Mouse (Mus musculus) left cerebral cortex, postnatal 25 days (tissue): ENCODE data around the gene Scamp2. TPM values are rescaled to one million over a fixed set of nuclear protein-coding genes. Genes with fewer than 3 reads are reported as not detected.

Experiments used
- DNase-seq, 2 experiments: peaks; one replicate each; pipeline ENCODE4 v3.0.0; 2022; ENCODE audit warnings: low spot score in 2 of 2, mixed read lengths in 1 of 2
- intact Hi-C: fragments of 180-260 bp; cut with DNase I; formaldehyde crosslinking; loops from one replicate; pipeline ENCODE4 v1.15.1; 2025
- total RNA-seq, 2 experiments: library from RNA; stranded (reverse); gene quantifications; 2 replicates each; pipeline ENCODE4 v1.2.3; 2021

Scamp2 gene
- total RNA-seq, 2 experiments from 2014 or later = 22.5 to 25.6 TPM

DNA sequence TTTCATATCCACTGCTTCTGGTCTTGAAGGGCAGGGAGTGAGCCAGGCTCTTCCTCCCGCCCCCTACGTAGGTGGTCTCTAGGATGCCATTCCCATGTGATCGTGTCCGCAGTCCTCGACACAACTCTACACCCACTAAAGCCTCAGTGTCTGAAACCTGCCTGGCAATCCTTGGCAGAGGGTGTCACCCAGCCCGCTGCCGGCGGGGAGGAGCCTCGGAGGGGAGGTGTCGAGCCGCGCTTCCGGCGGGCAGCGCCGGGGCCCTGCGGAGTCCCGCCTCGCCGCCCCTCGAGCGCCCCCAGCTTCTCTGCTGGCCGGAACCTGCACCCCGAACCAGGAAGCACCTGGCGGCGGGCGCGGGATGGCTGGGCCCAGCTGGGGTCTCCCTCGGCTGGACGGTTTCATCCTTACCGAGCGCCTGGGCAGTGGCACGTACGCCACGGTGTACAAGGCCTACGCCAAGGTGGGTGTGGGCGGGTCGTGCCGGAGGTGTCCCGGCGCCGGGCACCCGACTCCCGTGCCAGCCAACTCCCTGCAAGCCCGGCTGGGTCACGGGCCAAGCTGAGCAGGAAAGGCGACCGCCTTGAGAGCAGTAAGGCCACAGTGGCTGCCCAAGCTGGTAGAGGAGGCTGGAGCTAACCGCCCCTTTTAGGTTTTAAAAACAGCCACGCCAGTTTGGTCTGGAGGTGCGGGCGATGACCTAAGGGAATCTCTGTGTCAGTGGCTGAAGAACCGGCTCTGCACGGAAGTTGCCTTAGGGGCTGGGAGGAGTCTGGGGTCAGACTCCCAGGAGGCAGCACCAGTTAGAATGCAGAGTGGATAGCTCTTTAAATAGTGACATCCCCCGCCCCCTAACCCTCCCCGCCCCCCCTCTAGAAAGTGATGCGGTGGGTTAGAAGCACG, 28.7 kb downstream of the Scamp2 start, which contains the start of gene Ulk3:
TSS of gene Ulk3 (plus strand) at position 229 of the 903 bp plus-strand sequence.
- intact Hi-C loops = loop anchor here (2.0 kb wide), 2 partner anchors 51 to 65 kb away; no protein-coding TSS in a partner anchor

GRCm38 (mm10) chr9:57590726-57591125, 30.0 kb downstream of the Scamp2 start:
- peak in 1 of 2 experiments; percentile 70 for DNase-seq
- intact Hi-C loops = loop anchor here (2.0 kb wide), 1 partner anchor 64 kb away; no protein-coding TSS in a partner anchor

More for the DNA sequence above, 28.7 kb downstream of the Scamp2 start, which contains the start of gene Ulk3:
- DNase-seq = peak; percentile 78 to 80

GRCm38 (mm10) chr9:57593454-57594173, 32.9 kb downstream of the Scamp2 start:
- intact Hi-C loops = no loop called here
- DNase-seq = peak in 1 of 2 experiments; percentile 51

DNA sequence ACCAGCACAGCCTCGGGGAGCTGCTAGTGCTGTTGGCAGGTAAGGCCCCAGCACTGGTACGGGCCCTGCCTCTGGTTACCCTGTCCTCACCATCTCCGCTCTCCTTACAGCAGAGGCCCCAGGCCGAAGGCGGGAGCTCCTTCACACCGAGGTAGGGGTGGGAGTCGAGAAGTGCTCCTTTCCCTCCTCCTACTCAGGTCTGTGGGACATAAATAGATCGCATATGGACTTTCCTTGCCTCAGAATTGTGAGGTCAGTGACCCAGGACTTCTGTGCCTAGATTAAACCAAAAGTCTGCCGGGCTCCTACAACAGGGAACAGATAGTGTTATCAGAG, 33.4 kb downstream of the Scamp2 start:
- intact Hi-C loops = no loop called here
- no peak for DNase-seq

- intact Hi-C loops = no loop called here
Observed at GRCm38 (mm10) chr9:57597265-57597664, 36.5 kb downstream of the Scamp2 start.

GRCm38 (mm10) chr9:57597929-57598382, 37.2 kb downstream of the Scamp2 start:
- intact Hi-C loops = no loop called here
- DNase-seq = no peak

More at GRCm38 (mm10) chr9:57597265-57597664, 36.5 kb downstream of the Scamp2 start:
- no peak for DNase-seq

DNA sequence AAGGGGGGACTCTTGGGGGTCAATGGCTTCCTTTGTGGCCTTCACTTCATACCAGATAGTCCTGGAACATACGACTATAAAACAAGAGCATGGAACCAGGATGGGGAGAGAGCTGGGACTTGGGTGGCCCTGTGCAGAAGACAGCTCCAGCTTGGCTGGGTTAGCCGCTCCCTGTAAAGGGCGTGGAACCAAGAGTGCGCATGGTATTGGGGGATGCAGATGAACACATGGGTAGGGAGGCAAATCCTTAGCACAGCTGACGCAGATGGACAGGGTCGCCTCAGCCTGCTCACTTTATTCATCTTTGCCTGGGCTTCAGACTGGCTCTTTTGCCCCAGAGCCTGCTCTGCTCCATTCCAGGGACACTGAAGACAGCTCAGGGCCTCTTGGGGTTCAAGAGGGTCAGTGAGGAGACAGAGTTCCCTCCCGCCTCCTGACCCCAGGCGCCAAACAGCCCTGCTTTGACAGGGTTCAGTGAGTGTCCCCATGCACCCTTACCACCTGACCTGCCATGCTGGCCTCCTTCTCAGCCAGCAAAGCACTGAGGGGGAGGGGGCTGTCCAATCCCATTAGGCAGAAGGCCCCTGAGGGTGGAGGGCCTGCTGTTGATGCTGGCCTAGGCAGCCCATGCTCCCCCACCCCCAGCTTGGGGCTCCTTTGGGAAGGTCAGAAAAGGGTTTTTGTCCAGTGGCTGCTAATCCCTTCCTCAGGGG, 38.3 kb downstream of the Scamp2 start:
- no peak for DNase-seq
- intact Hi-C loops = no loop called here

- intact Hi-C loops = no loop called here
- DNase-seq = no peak
Observed at GRCm38 (mm10) chr9:57600620-57601352, 40.0 kb downstream of the Scamp2 start.

DNA sequence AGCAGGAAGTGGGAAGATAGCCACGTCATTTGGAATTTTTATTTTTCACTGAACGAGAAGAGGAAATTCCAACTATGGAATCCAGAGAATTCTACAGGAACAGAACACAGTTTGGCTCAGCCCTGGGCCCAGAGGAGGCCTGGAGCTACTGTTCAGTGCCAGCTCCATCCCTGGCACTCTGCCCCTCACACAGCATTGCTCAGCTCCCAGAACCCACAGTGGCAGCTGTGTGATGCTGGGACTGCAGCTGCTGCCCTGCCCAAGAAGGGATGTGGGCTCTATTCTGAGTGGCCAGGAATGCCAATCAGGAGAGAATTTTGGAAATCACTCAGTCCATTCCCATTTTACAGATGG, 40.6 kb downstream of the Scamp2 start:
- peak; percentile 46 to 81 for DNase-seq
- intact Hi-C loops = no loop called here

DNA sequence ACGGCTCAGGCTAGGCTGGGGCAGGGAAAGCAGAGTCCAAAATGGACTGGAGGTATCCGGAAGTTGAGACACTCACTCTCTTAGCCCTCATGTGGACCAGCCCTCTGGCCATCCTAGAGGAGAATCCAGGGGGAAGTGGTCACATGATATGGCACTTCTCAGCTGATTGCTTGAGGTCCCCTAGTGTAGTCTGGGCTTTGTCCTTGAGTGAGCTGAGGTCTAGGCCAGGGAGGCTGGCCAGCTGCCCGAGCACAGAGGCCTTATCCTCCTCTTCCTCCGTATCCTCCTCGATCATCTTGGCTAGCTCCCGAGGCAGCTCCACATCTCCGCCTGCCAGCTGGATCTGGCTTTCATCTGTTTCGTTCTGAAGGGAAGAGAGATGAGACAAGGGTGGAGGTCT, 41.4 kb downstream of the Scamp2 start:
- intact Hi-C loops = no loop called here
- DNase-seq = no peak

DNA sequence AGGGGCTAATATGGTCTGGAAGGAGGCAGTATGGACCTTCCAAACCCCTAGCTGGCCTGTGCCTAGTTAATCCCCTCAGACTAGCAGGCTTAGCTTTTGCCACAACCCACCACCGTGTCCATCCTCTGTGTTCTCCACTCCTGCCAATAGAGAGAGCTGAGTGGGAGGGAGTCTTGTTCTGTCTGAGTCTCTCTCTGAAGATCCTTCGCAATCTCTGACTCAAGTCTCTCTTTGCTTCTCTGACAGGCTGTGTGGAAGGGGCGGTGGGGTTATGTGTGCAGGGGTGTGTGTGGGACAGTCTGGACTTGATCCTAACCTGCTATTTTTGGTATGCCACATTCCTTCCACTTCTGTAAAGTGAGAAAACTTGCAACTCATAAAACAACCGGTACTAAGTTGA, 44.1 kb downstream of the Scamp2 start:
- intact Hi-C loops = no loop called here
- peak in 1 of 2 experiments; percentile 73 for DNase-seq

- no peak for DNase-seq
- intact Hi-C loops = no loop called here
Observed at GRCm38 (mm10) chr9:57605503-57605902, 44.8 kb downstream of the Scamp2 start.

DNA sequence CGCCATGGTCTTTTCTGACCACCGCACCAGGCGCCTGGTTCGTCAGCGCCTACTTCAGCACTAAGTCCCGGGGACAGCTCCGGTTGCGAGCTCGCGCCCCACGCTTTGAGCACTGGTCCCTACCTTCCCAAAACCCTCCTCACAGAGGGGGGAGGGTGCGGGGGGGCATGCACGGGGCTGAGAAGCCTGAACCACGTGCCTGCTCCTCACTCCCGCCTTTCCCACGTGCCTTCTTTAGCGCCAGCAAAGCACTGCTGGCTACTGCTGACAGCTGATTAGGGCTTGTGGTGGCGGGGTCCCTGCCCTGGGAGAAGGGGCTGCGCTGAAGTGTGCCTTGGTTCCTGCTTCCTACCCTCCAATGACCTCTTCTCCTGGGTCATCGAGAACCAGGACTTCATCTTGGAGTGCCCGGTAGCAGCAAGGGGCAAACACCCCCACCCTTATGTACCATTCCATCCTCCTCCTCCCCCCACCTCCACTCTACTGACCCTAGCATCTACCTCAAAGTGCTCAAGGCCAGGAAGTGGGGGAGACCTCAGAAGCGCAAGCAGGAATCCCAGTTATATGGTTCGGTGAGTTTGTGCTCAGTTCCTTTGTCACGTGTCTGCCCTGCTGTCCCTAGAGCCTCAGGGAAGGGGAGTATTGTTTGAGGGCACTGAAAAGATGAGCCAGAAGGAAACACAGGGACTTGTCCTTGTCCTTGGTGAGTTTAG, 45.6 kb downstream of the Scamp2 start, which contains the start of gene Cplx3:
TSS of gene Cplx3 (minus strand) at position 143 of the 713 bp plus-strand sequence.
- no peak for DNase-seq
- intact Hi-C loops = no loop called here

DNA sequence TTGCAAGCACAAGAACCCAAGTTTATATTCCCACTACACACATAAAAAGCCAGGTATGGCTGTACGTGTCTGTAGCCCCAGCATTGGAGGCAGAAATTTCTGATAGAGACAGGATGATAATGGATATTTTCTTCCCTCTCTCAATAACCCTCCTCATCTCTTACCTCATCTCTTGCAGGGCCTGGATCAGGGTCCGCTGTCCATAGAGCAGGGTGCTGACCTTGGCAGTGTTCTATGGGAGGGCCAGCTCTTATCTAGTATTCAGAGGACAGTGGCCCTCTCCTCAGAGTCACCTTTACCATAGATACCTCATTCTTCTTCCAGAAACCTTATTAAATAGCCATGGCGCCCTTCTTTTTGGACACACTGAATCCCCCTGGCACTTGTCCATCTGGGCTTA, 49.1 kb downstream of the Scamp2 start:
- DNase-seq = no peak
- intact Hi-C loops = no loop called here

GRCm38 (mm10) chr9:57610359-57610826, 49.6 kb downstream of the Scamp2 start:
- intact Hi-C loops = no loop called here

DNA sequence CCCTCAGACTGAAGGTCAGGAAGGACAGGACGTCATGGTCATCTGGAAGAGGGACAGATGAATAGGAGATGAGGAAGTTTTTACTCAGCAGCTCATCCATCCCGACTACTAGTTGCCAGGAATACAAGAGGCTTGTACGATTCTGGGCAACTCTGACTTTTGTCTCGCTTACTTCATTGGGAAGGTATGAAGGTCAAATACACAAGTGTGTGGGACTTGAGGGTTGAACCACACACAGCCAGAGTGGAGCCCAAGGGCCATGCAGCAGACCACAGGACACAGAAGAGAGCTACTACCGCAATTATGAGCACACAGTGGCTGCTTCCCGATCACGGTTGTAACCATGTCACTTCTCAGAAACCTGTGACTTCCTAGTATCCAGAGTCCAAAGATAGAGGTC, 51.8 kb downstream of the Scamp2 start:
- intact Hi-C loops = no loop called here
- no peak for DNase-seq

More at GRCm38 (mm10) chr9:57610359-57610826, 49.6 kb downstream of the Scamp2 start:
- peak in 1 of 2 experiments; percentile 68 for DNase-seq

DNA sequence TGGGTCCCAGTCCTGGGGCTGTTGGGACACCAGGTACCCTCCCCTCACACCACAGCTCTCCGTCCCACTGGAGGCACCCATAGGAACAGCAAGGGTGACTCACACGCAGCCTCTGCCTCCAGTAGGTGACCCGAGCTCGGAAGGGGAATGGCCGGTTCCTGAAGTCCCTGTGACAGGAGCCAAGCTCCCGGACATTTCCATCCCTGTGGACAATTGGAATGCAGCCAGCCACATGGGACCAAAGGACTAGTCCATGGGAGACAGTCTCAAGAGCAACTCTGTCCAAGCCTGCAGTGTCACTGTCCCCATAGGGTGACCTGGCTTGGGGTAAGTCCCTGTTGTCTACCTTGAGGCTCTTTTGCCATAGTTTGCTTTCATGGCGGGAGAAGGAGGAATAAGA, 53.2 kb downstream of the Scamp2 start:
- DNase-seq = no peak
- intact Hi-C loops = no loop called here

GRCm38 (mm10) chr9:57614786-57615185, 54.0 kb downstream of the Scamp2 start:
- intact Hi-C loops = no loop called here
- no peak for DNase-seq
